Mouse (Mus musculus): ENCODE measurements around the gene Il23a. TPM values are rescaled to one million over a fixed set of nuclear protein-coding genes. Genes with fewer than 3 reads are reported as not detected.
"Not testable (repeated sequence)": the region's sequence is repeated elsewhere in the genome, so short reads cannot be mapped to it uniquely, and the experiment has no call there.

Gene Il23a
- 0.22 and 0.27 TPM in 2 replicates for total RNA-seq (2015)
- total RNA-seq (2017) = 0.25 TPM in 1 of 2 replicates, not detected in the other

DNA sequence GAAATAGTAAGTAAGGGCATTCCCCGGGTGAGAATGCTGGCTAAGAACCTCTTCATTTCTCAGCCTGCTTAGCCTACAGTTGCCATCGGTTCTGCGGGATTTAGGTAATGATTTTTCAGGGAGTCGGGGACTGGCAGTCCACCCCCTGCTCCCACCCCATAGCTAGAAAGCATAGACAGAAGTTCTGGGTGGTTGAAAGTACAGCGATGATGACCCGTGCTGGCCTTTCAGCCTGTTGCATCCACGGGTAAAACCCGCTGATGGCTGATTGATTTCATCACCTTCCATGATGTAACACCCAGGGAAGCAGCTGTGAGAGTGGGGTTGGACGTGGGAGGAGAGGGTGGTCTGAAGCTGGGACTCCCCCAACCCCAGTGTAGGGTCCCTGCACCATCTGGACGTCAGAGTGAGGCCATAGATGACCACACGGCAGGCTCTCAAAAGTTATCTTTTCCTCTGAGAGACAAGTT lies at the start of gene Il23a:
Gene Il23a, minus strand, starts transcription at position 51 of the 470 bp plus-strand sequence.
- ATAC-seq (replicated peaks; ENCODE audit: poor library complexity) = peak; percentile 9

DNA sequence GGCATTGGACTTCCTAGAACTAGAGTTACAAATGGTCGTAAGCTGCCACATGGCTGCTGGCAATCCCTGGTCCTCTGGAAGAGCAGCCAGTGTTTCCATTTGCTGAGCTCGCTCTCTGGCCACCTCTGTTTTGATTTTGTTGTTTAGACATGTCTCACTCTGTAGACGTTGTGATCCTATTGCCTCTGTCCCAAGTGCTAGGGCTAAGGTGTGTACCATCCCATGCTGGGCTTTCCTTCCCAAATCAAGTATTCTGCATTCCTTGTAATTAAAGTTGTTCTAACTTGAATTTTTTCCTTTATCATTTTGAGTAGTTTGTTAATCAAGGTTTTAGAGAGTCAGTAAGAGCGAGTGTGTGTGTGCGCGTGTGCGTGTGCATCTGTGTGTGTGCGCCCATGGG lies 49.0 kb upstream of the Il23a start:
- no peak for ATAC-seq (replicated peaks; ENCODE audit: poor library complexity)

DNA sequence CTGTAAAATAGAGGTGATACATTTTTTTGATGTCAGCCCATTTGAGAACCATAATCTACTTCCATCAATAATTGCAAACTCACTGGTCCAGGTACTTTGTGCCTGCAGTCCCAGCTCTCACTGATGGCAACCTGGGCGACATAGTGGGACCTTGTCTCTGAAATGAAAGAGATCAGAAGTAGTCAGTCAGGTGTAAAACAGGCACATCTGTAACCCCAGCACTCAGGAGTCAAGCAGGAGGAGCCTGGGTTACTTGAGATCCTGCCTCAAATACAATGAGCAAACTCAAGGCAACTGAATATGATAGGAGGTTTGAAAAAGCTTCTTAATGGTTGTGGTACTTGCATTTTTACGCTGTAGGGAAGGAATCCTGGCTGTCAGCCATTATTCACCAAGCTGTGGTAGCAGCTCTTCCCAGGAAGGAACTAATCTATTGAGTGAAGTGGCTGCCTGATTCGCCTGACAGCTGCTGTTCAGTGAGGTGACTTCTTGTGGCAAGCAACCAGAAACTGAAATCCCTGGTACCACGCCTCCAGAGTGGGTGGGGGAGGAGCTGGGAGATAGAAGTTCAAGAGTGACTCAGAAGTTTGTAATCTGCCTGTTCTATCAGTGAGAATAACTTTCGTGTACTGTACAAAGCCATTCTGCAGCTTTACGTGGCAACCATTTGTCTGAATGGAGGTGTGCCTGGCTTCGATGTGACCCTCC lies 46.2 kb upstream of the Il23a start:
- ATAC-seq (replicated peaks; ENCODE audit: poor library complexity) = peak; percentile 95

DNA sequence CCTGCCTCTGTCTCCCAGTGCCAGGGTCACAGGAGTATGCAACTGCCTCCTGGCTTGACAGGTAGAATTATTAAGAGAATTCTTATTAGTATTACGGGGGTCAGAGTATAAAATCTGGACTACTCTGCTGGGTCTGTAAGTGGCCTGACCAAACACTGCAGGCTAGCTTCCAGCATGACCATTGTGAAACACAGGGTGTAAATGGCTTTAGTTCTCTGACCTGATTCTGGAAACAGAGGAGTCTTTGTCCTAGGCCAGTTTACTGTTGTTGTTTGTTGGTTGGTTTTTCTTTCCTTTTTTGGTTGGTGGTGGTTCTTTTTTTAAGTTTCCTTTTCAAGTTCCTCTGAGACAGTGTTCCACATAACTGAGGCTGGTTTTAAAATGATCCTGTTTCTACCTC lies 44.9 kb upstream of the Il23a start:
- no peak for ATAC-seq (replicated peaks; ENCODE audit: poor library complexity)

DNA sequence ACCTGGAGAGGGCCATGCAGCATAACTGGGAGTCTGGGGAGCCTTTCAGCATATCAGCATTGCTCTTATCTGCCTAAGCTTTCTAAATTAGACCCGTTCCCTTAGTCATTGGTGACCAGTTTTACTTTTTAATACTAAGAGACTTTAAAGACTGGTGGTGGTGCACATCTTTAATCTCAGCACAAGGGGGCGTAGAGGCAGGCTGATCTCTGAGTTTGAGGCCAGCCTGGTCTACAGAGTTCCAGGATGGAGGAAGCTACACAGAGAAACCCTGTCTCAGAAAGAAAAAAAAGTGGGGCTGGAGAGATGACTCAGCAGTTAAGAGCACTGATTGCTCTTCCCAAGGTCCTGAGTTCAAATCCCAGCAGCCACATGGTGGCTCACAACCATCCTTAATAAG lies 41.7 kb upstream of the Il23a start:
- peak; percentile 5; the same call in 1 of the 2 replicates for ATAC-seq (replicated peaks; ENCODE audit: poor library complexity)

DNA sequence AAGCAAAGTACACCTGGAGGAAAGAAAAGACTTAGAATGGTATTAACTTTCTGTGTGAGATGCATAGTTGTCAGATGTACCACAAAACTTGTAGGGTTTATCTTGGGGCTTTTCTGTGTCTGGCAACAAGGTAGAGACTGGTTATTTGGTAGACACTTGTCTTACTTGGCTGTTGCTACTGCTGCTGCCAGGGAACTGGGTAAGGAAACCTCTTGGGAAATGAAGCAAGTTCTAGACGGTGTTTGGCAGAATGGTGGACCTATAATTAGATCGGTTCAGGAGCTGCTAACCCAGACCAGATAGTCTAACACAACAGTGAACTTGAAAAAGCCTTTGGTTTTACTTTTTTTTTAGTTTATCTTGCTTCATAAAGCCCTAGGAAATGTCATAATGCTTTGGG lies 40.4 kb upstream of the Il23a start:
- no peak for ATAC-seq (replicated peaks; ENCODE audit: poor library complexity)

DNA sequence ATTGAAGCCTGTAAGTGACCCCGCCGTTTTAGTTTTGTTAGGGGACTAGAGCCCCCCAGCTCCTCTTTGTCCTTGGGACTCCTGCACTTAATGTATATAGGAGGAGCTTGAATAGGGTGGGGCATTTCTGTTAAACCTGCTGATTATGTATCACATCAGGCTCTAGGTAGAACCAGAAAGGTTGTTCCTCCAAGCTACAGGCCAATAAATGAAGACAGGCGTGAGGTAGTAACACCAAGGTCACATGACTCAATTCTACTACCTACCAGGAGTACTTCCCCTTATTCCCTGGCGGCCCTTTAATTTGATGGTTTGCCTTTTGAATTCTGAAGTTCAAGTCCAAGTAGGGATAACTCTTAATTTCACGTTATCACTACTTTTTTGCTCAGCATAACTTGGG lies 39.9 kb upstream of the Il23a start:
- peak; percentile 18; the same call in 1 of the 2 replicates for ATAC-seq (replicated peaks; ENCODE audit: poor library complexity)

DNA sequence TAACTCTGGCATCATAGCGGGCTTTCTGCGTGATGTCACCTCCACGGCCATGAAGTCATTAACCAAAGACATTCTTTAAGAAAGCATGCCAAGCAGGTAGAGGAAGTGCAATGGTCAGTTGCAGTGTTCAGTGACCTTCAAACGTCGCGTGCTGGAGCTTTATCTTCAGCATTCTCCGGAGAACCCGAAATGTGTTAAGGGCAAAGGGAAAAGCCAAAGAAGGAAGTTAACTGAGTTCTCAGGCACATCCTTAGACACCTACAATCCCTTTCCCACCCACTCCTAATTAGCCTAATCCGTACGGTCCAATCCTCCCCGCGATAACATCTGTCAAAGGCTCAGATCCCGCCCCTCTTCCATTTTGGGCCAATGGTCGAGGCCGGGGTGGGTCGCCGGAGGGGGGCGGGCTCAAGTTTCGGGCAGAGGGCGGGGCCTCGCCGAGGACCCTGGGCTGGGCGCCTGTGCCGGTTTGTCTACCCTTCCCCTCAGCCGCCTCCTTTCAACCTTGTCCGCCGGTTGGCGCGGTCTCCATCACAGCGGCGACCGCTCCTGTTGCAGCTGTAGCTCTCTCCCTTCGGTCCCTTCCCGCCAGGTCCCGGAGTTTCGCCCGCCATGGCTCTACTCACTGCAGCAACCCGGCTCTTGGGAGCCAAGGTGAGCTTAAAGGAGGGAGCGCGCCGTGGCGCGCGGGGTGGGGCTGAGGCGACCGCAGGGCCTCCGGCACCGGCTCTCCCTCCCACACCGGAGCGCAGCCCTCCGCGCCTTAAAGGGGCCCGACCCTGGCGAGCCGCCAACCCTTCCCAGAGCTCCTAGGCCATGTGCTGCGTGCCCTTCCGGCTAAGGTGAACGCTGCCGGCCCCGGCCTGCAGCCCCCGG lies 39.0 kb upstream of the Il23a start, which contains the start of gene Cs:
Gene Cs, plus strand, starts transcription at position 429 of the 876 bp plus-strand sequence.
- ATAC-seq (replicated peaks; ENCODE audit: poor library complexity) = peak; percentile 81

DNA sequence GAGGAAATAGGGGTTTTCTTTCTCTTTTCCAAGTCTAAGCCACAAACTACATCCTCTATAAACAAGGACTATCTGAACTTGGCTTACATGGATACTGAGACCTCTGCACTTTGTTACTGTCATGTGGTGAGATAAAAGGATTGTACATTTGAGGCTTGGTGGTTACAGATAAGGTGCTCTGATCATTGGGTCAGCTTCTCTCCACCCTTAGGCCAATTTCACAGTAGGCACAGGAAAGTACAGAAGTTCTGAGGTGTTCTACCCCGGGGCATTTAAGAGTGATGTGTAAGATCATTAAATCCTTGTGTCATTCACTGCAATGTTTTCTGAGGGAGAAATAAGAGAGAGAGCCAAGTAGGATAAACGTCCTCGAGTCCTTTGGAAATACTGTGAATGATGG lies 38.0 kb upstream of the Il23a start:
- no peak for ATAC-seq (replicated peaks; ENCODE audit: poor library complexity)

DNA sequence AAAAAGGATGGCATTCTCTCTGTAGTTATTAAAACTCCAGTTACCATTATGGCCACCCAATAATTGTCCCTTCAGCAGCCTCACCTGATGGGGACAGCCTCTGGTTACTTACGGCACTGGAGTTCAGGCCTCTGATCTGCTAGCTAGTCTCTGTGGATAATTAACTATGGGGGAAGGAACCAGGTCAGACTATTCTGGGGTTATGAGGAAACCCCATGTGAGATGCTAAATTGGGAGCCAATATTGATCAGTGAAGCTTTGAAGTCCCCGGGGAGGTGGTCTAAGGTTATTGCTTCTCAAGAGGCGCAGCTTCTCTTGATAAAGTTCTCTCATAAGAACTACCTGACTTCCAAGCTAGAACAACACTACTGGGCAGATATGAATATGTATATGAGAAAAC lies 37.6 kb upstream of the Il23a start:
- no peak for ATAC-seq (replicated peaks; ENCODE audit: poor library complexity)

DNA sequence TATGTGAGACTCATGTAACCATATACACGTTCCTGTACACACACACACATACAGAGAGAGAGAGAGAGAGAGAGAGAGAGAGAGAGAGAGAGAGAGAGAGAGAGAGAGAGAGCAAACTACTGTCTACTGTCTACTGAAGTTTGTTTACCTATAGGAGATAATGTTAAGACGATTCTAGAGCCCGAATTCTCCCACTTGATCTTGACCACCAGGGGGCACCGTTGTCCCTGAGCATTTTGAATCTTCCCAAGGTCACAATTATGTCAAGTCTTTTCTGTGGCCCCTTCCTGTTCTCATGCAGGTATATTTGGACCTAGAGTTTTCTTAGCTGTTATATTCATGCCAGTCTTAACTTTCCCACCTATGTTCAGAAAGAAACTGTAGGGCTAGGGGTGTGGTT lies 37.0 kb upstream of the Il23a start:
- ATAC-seq (replicated peaks; ENCODE audit: poor library complexity) = peak; percentile 35

DNA sequence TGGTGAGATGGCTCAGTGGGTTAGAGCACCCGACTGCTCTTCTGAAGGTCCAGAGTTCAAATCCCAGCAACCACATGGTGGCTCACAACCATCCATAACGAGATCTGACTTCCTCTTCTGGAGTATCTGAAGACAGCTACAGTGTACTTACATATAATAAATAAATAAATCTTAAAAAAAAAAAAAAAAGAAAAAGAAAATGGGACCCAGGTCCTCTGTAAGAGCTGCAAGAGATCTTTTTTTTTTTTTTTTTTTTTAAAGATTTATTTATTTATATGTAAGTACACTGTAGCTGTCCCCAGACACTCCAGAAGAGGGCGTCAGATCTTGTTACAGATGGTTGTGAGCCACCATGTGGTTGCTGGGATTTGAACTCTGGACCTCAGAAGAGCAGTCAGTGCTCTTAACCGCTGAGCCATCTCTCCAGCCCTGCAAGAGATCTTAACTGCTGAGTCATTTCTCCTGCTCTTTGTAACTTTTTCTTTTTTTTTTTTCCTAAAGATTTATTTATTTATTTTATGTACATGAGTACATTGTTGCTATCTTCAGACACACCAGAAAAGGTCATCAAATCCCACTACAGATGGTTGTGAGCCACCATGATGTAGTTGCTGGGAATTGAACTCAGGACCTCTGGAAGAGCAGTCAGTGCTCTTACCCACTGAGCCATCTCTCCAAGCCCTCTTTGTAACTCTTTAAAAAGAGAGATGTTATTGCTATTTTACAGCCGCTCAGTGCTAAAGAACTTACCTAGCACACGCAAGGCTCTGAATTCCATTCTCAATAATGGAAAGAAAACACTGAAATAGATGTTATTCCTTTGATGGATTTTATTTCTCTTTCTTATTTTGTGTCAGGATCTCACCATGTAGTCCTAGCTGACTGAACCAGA lies 34.1 kb upstream of the Il23a start:
- not testable (repeated sequence) for ATAC-seq (replicated peaks; ENCODE audit: poor library complexity)

DNA sequence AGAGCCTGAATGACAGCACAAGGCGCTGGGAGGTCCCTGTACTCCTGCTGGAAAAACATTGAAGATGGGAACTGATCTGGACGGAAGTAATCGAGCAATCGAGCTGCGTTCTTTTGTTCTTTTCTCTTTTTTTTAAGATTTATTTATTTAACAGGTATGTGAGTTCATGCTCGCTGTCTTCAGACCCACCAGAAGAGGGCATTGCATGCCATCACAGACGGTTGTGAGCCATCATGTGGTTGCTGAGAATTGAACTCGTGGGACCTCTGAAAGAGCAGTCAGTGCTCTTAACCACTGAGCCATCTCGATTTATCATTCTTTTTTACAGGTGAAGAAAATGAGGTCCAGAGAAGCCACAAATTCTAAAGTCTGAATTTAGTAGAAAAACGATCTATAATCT lies 29.1 kb upstream of the Il23a start:
- ATAC-seq (replicated peaks; ENCODE audit: poor library complexity) = no peak

DNA sequence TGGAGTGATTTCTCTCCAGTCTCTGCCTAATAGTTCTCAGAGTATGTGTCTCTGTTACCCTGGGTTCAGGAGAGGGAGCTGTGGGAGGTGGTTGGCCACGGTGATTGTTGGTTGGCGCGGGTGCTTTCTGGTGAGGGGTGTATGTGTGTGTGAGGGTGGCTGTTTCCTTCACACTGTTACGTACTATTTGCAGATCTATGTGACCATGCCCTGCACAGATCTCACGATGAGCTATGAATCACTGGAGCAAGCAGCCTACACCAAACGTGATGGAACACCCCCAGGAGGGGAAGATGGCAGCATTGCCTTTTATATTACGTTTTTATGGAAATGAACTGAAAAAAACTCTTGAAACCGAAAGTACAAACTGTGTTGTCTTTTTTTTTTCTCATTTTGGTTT lies 28.3 kb upstream of the Il23a start:
- ATAC-seq (replicated peaks; ENCODE audit: poor library complexity) = no peak

DNA sequence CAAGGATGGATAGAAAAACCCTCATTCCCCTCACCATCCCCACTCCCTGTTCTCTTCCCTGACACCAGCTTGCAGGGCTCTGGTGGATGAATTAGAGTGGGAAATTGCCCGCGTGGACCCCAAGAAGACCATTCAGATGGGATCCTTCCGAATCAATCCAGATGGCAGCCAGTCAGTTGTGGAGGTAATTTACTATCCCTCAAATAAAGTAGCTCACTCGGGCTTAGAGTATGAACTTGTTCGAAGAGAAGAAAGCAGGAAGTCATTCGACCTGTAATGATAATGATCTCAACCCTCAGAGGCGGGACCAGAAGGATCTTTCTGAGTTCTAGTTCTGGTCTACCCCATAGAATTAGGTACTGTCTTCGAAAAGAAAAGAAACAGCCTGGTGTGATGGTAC lies 25.0 kb upstream of the Il23a start:
- no peak for ATAC-seq (replicated peaks; ENCODE audit: poor library complexity)

DNA sequence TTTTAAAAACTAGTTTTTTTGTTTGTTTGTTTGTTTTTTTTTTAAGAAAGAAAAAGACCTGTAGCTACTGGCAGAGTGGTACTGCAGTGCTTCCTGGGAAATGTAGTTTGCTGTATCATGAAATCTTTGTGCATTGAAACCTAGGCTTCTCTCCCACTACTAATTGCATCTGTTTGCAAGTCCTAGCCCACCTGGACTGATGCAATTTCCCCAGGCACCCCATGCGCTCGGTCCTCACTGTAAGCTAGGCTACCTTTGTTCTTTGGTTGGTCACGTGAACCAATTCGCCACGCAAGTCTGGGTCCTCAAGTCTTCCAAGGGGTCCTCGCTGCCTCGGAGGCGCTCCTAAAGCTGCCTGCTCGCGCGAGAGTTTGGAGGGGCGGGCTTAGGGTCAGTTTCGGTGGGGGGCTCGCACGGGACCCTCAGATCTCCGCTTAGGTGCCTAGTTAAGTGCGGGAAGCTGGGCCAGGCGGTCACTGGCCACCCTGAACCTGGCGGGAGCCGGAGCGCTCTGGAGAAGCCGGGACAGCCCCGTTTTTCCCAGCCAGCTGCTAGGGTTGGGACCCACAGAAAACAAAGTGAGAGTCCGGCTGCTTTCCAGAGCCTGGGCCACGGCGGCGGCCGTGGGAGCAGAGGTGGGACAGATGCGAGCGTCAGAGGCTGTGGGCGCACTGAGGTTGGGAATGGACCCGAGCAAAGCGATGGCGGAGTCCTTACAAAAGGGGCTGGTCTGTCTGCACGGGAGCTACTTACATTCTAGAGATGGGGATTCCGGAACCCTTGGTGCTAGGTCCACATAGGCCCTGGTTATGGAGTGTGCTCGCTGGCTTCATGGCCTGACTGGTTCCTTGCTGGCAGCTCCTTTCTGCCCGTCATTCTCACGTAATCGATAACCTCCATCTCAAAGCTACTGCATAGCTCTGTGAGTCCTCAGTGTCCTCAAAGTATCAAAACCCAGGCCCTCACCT lies 23.9 kb upstream of the Il23a start, which contains the start of gene Cnpy2:
Gene Cnpy2, plus strand, starts transcription at position 319 of the 968 bp plus-strand sequence.
- peak; percentile 84 for ATAC-seq (replicated peaks; ENCODE audit: poor library complexity)

DNA sequence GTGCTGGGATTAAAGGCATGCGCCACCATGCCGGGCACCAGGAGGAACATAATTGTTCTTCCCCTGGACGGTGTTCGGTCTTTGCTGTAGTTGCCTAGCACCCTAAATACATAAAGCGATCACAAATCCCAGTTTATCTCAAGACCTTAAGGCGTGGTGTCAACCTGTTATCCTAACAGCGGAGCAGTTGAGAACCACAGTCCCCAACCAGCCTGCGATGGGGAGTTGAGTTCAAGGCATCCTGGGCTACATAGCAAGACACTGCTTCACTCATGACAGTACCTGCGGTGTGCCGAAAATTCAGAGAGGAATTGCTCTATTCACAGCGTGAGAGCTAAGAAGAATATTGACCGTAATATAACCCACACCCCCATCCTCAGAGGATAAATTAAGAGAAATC lies 23.1 kb upstream of the Il23a start:
- ATAC-seq (replicated peaks; ENCODE audit: poor library complexity) = peak; percentile 27

DNA sequence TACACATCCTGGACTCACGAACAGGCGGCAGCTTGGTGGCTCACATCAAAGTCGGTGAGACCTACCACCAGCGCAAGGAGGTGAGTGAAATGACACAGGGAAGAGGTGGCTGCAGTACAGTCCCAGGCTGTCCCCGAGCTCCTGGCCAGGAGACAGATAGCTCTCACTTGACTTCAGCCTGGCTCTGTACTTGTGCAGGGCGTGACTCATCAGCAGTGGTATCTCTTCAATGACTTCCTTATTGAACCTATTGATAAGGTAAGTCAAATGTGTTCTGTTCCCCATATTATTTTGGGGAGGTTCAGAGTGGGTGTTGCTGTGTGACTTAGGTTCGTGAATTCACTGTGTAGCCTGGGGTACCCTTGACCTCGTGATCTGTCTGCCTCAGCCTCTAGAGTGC lies 17.0 kb upstream of the Il23a start:
- peak; percentile 55 for ATAC-seq (replicated peaks; ENCODE audit: poor library complexity)

DNA sequence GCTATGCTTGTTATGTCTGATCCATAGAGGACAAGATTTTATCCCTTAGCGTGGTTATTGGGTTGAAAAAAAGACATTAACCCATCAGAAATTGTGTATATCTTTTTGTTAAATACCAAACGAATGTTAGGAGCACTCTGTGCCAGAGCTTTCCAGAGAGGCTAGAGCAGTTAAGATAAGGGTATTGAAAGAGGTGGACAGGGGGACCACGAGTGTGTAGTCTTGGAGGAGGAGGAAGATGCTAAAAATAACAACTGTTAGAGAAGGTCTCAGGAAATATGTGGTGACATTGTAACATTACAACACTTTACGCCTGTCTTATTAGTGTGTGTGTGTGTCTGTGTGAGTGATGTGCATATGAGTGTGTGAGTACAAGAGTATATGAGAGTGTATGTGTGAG lies 12.3 kb upstream of the Il23a start:
- ATAC-seq (replicated peaks; ENCODE audit: poor library complexity) = no peak; the same call in 1 of the 2 replicates

DNA sequence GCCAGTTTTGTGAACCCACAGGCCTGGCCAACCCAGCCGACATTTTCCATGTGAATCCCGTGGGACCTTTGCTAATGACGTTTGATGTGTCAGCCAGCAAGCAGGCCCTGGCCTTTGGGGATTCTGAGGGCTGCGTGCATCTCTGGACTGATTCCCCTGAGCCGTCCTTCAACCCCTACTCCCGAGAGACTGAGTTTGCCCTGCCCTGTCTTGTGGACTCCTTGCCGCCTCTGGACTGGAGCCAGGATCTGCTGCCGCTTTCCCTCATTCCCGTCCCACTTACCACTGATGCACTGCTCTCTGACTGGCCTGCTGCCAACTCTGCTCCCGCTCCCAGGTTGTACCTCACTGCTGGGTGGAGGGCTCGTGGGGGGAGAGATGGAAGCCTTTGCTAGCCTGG lies 11.6 kb upstream of the Il23a start:
- no peak for ATAC-seq (replicated peaks; ENCODE audit: poor library complexity)
